Mouse (Mus musculus): ENCODE data around the gene Crisp1. TPM values are rescaled to one million over a fixed set of nuclear protein-coding genes. Genes with fewer than 3 reads are reported as not detected.

Gene Crisp1
- total RNA-seq (2021) = not detected
- long read RNA-seq, experiment 1 = 0 reads
- long read RNA-seq, experiment 2 = 0 reads

- no peak for DNase-seq (ENCODE audit: low spot score in 2 of 2)
Observed at GRCm38 (mm10) chr17:40319062-40319461, at the start of gene Crisp1. Crisp1 (minus strand) TSS chr17:40319207.

- DNase-seq (ENCODE audit: low spot score in 2 of 2) = no peak
Observed at GRCm38 (mm10) chr17:40342497-40343009, 23.5 kb upstream of the Crisp1 start.

- no peak for DNase-seq (ENCODE audit: low spot score in 2 of 2)
Observed at GRCm38 (mm10) chr17:40285435-40285834, 33.6 kb downstream of the Crisp1 start.

GRCm38 (mm10) chr17:40275519-40275918 lies 43.5 kb downstream of the Crisp1 start:
- no peak for DNase-seq (ENCODE audit: low spot score in 2 of 2)

GRCm38 (mm10) chr17:40274906-40275470 lies 44.0 kb downstream of the Crisp1 start:
- DNase-seq (ENCODE audit: low spot score in 2 of 2) = no peak

GRCm38 (mm10) chr17:40252487-40252886 lies 66.5 kb downstream of the Crisp1 start:
- DNase-seq (ENCODE audit: low spot score in 2 of 2) = no peak

Other genes starting within 250 kb of the Crisp1 start
- gene AC192777.2, start 223.8 kb downstream of the Crisp1 start, total RNA-seq (2021) = not detected
- gene Pgk2, start 110.6 kb downstream of the Crisp1 start, total RNA-seq (2021) = not detected
- gene Crisp3, start 76.9 kb downstream of the Crisp1 start, total RNA-seq (2021) = not detected
- not detected for gene Esp8, start 200.8 kb upstream of the Crisp1 start, total RNA-seq (2021)
- gene Esp6, start 242.3 kb upstream of the Crisp1 start, total RNA-seq (2021) = not detected

All from gastrocnemius, postnatal 4 days (tissue).